Mouse (Mus musculus) stomach, postnatal 0 days (tissue): ENCODE data around the gene Chit1.

ENCODE experiments used
- CTCF ChIP-seq: IDR thresholded peaks from 2 replicates; pipeline ENCODE4 v1.5.1; 2016; ENCODE audit warnings: antibody characterized with exemption, low read depth, mild to moderate bottlenecking, moderate library complexity
- EP300 ChIP-seq: optimal IDR thresholded peaks from 2 replicates; pipeline ENCODE3; 2016; ENCODE audit warnings: antibody characterized with exemption

DNA sequence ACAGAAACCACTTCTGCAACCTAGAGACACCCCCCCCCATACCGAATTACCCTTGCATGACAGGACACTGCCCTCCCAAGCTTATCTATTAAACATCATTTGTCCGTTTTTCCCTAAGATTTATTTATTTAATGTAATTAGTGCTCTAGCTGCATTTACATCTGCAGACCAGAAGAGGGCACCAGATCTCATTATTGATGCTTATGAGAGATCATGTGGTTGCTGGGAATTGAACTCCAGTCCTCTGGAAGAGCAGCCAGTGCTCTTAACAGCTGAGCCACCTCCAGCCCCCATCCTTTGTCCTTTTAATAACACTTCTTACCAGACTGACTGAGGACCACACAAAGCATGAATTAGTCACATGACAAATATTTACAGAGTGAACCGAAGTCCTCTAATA is 43.6 kb downstream of the Chit1 start:
- TF ChIP-seq CTCF (peak; percentile 66), EP300 (no peak)
